Mouse (Mus musculus) right cerebral cortex, postnatal 25 days (tissue): ENCODE results near the gene Cd7.
"Not testable (repeated sequence)": the region's sequence is repeated elsewhere in the genome, so short reads cannot be mapped to it uniquely, and the experiment has no call there.

ENCODE experiments used
- DNase-seq: peaks from one replicate; pipeline ENCODE4 v3.0.0; 2022

Cd7 gene

DNA sequence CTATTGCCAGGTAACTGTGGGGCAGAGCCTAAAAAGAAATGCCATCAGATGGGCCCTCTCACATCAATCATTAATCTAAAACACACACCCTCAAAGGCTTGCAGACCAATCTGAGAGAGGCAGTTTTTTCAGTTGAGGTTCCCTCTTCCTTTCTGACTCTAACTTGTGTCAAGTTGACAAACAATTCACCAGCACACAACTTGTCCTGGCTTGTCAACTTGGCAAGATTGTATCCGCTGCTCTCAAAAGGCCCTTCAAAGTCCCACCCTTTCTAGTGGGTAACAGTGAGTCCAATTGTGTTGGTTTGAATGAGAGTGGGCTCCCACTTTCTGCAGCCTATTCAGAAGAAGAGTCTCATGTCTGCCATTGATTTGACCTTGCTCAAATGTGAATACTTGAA is 6.1 kb upstream of the Cd7 start:
- no peak for DNase-seq

DNA sequence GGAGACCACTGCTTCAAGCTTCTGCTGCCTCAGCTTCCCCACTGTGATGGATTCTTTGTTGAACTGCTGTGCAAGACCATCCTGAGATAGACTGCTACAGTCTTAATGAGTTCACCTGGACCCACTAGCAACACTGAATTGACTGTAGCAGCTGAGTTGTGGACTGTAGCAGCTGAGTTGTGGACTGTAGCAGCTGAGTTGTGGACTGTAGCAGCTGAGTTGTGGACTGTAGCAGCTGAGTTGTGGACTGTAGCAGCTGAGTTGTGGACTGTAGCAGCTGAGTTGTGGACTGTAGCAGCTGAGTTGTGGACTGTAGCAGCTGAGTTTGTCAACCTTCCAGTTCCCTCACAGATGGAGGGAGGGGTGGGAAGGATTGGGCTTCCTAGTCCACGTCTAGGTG is 3.8 kb upstream of the Cd7 start:
- not testable (repeated sequence) for DNase-seq

DNA sequence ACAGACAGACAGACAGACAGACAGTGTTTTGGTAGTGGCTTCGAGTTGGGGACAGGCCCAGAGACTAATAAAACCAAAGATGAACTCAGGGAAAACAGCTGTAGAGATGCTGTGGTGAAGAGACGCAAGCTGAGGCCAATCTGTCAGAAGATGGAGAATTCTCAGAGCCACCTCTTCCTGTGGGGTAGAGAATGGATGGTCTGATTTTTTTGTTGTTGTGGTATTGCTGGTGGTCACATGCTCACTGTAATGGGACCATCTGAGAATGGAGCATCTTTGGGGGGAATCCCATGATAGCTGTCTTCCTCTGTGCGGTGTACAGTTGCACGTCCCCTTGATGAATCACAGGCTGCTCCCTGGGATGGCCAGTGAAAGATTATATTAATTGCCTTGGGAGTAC is 3.3 kb upstream of the Cd7 start:
- DNase-seq: no peak

DNA sequence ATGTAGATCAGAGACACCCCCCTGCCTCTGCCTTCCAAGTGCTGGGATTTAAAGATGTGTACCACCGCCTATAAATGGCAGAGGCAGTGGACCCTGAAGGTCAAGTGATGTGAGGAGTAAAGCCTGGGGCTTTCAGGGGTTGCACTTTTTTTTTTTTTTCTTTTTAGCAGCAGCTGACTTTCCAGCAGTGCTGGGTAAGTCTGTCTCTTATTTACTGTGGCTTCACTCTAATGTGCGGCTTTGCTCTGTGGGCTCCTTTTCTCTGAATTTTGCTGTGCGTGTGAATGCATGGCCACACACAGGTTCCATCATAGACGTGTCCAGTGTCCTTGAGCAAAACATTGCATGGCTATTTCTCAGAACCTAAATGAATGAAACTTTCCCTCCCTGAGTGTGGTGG is 2.4 kb upstream of the Cd7 start:
- DNase-seq: no peak

DNA sequence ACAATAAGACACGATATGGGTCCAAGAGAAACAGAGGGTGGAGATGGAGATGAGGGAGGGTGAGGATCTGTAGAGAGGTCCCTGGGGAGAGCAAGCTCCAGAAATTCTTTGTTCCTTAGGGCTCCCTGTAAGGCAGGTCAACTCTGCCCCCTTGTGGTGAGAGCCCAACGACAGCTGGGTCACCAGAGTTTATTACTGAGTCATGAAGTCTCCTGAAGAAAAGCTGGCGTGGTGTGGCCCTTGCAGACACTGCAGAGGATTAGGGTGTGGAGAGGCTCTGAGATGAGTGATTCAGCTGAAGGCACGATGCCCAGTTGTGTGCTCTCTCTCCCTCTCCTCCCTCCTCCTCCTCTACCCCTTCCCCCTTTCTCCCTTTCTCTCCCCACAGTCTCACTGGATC is 2.0 kb upstream of the Cd7 start:
- peak; percentile 76 for DNase-seq

DNA sequence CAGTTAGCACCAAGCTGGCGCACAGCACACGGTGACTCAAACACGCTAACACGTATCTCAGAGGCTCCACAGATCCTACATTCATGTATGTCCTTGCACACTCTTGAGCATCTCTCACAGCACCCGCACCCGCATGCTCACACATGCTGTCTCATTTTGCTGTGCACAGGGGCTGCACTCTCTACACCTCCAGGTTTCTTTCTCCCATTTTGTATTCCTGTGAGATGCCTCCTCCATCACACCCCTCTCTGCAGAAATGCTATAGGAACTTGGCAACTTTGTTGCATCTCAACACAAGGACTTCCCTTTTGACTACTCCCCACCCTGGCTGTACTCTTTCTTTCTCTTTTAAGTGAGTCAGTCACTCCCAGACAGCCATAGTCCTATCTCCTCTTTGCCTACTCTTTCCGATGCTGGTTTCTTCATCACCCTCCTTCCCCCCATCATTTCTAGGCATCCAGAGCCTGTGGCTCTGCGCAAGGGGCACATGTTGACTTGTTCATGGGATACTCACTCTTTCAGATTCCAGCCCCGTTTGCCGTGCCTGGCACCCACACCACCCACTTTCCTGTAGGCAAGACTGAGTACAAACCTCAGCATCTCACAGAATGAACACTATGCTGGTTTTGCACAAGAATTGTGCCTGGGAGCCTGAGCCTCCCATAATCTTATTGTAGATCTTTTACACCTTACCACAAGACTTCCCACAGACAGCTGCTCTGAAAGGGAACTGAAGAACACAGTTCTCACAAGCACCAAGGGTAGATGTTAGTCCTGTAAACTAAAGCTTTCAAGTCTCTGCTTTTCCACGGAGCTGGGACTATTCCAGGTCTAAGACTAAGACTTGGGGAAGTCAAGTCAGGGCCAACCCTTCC is 615 bp downstream of the Cd7 start:
- peak; percentile 25 for DNase-seq

DNA sequence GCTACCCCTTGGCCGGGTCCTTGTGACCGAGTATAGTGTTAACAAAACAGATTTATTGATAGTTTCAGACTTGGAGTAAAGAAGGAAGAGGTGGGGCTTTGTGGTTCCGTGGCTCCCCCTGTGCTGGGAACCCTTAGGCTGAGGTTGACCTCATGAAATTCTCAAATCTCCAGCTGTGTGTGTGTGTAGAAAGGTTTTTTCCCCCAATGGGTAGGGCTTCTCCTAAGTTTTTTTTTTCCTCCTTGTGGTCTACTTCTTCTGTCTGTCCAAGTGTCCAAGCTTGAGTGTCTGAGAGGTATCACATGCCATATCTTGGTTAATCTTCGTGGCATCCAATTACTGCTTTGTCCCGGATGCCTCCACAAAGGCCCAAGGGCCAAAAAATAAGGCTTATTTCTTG is 6.1 kb downstream of the Cd7 start:
- DNase-seq: no peak

DNA sequence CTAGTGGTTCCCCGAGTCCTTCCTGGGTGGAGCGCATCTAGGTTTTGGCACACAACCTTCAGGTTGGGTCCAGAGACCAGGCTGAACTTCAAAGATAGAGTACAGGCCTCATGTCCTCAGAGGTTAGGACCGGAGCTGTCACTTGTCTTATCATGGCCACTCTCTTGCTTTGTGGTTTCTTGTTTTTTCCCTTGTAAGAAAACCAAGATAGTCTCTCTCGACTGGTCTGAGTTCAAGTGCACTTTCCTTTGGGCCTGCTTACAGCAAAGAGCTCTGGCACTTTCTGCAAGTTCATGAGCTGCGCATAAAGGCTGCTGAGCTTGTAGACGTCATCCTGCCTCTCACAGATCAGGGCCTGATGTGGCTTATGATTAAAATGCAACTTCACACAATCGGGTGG is 12.0 kb downstream of the Cd7 start:
- no peak for DNase-seq

DNA sequence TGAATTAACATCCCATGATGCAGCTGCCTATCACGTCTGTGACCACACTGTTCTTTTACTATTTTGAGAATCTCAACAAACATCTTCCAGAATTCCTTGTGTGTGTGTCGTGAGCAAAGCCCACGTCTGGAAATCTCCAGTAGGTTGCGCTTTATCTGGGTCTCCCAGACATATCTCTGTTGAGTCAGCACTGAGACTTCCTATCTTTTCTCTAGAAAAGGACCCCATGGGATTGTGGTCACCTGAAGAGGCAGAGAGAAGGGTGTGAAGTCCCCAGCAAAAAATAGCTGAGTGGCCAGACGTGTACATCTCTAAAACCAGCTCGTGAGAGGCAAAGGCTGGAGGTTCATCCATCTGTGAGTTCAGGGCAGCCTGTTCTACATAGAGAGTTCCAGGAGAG is 15.1 kb downstream of the Cd7 start:
- no peak for DNase-seq

DNA sequence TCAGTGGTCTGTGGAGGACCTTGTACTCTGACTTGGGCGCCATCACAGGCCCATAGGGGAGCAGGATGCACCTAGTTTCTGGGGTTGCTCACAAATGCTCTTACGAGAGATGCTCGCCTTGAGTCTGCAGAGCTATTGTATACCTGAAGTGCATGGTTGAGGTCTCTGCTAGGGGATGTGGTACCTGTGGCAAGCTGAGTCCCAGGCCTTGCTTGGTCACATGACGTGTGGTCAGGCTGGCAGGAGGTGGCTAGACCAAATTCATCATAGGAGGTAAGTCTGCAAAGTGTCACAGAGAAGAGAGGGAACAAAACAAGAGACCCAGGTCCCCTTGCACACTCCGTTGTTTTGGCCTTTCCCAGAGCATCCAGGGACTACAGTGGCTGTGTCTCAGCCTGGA is 19.7 kb downstream of the Cd7 start:
- no peak for DNase-seq

DNA sequence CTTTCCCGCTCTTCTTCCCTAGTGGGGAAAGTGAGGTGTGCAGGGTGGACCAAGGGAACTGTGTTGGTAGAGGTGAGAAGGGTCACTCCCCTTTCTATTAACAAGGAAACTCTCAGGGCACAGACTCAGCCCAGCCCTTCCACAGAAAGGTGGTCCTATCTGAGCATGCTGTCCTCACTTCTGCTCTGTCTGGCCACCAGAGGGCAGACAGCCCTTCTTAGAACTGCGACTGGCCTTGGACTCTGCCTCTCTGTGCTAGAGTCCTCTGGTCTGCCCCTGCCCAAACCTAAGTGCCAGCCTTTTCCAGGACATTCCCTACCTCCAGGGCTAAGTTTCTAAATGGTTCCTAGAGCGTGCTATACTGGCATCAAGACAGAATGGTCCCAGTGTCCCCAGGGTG is 21.5 kb downstream of the Cd7 start:
- peak; percentile 44 for DNase-seq

DNA sequence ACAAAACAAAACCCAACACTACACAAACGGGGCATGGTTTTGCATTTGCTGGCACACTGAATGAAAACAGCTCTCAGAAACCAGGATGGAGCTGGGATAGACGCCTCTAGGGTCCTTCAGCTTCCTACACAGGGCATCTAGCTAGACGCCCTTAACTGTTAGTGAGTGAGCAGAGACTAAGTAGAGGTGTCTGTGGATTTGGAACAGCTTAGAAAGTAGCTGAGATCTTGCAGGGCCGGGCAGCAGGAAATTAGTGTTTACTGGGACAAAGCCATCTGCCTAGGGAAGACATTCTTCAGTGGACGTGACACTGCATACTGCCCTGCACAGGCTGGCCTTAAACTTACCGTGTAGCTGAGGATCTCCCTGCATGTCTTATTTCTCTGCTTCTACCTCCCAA is 23.7 kb downstream of the Cd7 start:
- no peak for DNase-seq

DNA sequence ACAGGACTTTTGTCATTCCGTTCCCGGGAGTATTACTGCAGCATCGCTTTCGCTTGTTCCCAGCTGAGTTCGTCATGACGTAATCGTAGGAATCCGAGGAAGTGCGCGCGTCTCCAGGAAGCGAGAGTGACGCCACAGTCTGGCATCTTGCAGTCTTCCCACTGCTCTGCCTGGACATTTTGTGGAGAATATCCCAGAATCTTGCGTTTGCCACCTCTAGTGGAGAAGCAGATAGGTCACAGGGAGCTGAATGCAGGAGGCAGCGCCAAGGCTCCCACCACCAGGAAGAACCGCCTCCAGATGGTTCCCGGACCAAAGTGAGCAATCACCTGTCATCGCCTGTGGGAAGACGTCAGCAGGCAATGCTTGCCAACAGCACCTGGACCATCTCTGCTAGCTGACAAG is 24.3 kb downstream of the Cd7 start:
- DNase-seq: peak; percentile 61

DNA sequence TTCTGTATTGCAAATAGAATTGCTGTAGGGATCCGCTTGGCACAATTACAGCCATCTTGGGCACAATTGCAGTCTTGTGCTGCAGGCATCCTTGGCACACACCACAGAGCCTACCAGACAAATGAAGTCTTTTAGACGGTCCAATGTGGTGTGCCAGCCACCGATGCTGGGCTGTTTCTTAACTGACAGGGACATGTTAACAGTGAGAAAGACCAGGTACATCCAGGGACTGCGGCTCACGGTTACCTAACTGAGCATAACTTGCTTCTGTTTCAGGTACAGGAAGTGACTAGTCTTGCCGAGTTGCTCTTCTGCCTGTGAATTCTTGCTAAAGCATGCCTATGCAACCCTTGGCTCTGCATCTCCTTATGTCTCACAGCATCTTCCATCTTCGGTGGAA is 25.6 kb downstream of the Cd7 start:
- DNase-seq: no peak

DNA sequence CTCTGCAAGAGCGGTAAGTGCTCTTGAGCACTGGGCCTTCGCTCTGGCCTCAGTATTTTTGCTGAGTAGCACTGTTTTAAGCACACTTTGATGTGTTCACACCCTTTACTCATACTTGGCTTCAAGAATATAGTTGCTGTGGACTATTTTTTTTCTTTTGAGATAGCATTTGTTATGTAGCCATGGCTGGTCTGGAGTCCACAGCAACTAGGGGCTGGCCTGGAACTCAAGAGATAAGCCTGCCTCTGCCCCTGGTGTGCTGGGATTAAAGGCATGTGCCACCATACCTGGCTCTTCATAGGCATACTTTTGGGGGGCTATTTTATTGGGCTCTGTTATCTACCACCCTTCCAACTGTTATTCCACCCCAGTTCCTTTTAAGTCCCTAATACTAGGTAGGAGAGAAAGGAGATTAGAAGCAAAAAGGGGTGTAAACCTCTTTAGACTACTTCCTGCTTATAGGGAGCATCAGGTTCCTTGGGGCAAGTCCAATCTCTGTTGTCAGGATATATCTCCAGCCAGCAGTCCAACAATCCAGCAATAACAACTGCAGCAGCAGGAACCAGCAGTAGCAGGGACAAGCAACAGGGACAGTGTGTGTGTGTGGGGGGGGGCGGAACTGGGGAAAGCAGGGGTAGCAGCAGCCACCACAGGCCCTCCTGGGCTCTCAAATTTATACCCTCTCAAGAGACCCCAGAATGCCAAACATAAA is 29.0 kb downstream of the Cd7 start:
- no peak for DNase-seq

DNA sequence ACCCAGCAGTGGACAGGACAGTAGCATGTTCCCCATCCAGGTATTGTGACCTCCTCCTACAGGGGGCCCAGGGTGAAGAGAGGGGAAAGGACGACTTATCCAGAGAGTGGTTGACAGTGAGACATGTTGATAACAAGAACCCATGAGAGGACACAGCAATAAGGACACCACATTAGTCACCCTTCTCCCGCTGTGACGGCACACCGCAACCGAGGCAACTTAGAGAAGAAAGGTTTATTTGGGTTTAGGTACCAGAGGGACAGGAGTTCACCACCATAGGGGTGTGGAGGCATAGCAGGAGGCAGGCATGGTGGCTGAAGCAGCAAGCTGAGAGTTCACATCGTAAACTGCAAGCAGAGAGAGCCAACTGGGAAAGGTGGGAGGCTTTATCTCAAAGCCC is 33.0 kb downstream of the Cd7 start:
- no peak for DNase-seq

DNA sequence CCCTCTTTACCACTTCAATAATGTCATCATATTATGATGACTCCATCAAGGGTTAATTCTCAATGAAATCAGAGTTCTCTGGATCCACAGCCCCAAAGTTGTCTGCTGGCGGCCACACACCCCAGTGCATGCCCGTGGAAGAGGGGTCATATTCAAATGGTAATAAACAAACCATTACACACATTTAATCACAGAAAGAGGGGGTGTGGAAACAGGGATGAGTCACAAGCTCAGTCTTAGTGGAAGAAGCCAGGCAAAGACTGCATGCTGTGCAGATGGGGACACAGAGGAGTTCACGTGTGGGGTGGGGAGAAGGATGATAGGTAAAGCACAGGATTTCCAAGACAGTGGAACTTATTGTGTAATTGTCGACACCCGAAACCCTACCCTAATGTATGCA is 34.9 kb downstream of the Cd7 start:
- no peak for DNase-seq

DNA sequence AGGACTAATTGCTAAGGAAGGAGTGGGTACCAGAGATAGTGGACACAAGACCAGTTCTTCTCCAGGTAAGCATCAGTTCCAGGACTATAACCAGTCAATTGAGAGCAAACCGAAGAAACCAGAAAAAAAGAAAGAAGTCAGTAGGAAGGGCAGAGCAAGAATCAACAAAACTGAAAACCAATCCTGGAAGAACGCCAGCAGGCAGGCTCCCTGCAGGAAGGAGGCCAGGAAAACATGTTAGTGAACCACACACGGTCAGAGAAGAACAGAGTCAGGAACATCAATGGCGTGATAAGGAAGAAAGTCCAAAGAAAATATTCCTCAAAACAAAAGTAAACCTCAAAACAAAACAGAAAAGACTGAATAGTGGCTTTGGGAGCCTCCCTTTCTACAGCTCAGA is 37.3 kb downstream of the Cd7 start:
- no peak for DNase-seq

DNA sequence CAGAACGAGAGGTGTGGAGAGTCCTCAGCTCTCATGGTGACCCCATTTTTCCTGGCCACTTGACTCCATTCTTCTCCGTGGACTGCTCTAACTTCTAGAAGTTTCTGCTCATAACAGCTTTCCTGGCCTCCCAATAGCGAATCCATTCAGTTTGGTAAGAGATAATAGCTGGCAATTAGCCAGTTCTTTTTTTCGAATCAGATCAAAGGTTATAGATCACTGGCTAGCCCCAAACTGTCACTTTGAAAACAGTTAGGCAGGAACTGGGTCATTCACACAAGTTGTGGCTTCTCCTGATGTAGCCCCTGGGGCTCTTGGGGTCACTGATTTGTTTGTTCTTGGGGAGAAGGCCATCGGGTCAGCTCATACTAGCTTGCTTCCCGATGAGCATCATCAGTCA is 44.5 kb downstream of the Cd7 start:
- no peak for DNase-seq

DNA sequence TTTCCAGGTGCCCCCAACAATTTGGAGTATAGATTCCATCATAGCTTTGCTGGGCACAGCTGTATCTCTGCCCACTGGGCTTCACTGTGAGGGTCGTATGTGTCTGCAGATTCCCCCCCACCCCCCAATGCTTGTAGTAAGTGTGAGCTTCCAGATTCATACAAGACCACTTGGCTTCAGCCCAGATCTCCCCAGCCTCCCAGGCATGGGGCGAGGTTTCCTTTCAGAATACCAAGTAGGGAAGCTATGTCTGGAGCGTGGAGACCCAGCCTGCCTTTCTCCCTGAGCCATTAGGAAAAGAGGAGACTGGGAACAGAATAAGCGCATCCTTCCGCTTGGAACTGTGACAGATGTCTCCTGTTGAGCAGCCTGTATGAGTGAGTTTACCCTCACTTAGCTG is 45.6 kb downstream of the Cd7 start:
- DNase-seq: no peak

DNA sequence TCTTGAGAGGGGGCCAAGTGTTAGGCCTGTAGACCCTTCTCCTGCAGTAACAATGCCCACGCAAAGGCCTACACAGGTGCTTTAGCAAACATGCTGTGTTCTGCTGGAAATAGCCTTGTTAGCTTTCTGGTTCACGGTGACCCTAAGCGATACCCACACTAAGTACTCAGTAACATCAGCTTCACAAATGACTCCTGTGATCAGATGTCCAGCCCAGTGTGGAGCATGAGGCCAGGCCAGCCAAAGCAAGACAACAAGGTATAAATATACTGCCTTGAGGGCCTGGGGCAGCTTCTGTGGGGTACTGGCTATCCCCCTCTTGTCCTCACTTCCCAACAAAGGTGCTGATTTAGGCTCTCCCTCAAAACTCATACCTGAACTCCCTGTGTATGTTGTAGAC is 46.1 kb downstream of the Cd7 start:
- no peak for DNase-seq

DNA sequence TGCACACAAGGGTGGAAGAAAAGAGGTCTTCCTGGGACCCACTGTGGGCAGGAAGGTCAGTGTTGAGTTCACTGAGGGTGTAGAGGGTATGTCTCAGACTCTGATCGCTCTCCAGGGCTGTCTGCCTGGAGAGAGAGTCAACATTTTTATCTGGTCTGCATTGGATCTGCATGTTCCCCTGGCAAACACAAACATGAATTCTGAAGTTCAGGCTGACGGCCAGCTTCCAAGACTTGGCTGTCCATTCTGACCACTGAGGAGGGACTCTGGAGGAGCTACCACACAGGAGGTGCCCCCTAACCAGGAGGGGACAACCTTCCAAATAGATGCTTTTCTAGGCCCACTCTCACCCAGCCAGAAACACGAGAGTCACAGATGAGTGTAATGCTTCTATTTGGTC is 47.4 kb downstream of the Cd7 start:
- DNase-seq: no peak

DNA sequence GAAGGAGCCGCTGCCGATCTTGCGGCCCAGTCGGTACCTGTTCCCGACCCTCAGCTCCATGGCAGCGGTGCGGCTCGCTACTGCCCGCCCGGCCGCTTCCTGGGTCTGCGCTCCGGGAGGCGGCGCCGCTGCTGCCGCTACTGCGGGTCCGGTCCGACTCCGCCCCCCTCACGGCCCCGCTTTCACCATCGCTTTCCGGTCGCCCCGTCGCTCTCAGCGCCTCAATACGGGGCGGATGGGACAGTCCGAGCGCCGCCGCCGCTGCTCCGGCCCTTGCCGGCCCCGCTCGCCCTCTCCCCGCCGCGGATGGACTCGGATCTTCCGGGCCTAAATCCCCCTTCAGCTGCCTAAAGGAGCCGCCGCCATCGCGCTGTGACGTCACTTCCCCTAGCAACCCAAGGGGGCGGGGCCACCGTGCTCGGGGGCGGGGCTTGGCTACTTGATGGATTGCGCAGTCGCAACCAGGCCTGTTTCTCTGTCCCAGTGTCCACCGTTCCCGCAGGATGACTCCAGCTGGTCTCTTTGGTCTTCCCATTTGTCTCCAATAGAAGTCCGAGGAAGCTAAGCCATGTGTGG is 48.2 kb downstream of the Cd7 start, which contains the start of gene Csnk1d:
Gene Csnk1d, minus strand, starts transcription at position 380 of the 576 bp plus-strand sequence.
- peak; percentile 99 for DNase-seq

DNA sequence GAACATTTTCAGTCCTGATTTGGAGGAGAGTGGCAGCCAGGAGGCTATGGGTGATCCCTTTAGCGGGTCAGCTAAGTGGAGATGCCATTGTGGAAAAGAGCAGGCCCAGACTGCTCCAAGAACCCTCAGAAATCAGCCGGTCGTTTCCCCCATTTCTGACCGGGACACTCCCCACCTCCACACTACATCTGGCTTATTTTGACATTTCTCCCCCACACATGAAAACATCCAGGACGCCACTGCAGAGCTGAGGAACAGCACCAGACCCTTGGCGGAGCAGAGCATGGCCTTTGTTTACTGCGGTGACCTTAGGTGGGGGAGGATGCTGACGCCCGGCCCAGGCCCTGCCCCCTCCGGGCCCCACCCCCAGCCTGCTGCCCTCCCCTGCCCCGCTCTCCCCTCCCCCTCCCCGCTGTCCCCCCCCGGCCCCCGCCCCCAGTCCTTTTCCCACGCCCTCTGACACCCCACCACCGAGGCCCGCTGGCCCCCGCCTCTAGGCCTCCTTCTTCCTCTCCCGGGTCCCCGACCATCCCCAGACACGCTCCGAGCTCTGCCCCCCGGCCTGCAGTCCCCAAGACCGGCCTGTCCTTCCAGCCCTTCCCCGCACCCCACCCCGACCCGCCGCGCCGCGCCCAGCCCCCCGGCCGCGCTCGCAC is 49.0 kb downstream of the Cd7 start:
- DNase-seq: no peak
